Mouse (Mus musculus): ENCODE data around the gene Srp68. TPM values are rescaled to one million over a fixed set of nuclear protein-coding genes. Genes with fewer than 3 reads are reported as not detected.

Srp68 gene
- polyA plus RNA-seq, 1 experiment from 2014 or later: 53.0 TPM

DNA sequence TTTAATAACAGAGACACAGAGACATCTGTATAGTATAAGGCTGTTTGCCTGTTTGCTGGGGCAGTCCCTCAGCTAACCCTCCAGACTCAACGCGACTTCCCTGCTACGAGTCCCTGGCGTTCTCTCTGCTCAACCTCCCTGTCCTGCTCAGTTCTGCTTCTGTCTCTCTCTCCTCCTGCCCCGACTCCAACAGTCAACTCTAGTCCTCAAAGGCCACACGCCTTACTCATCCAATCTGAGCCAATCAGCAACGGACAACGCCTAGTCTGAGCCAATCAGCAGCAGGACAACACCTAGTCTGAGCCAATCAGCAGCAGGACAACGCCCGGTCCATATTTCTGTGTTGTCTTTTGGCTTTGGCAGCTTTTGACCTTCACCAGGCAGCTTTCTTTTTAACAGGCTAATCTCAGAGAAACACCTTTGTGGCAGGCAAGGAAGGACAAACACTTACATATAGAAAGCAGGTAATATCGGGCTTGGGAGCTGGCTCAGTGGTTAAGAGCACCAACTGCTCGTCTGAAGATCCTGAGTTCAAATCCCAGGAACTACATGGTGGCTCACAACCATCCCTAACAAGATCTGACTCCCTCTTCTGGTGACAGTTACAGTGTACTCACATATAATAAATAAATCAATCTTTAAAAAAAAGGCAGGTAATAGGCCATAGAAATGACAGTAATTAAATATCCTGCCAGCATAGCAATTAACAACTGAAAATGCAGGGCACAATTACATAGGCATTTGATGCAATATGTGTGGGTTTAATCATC lies 33.9 kb upstream of the Srp68 start:
- no peak for TF ChIP-seq CTCF (IDR thresholded peaks at IDR 0.05; ENCODE audit: low read depth)
- TF ChIP-seq EP300 (optimal IDR thresholded peaks at IDR 0.05): no peak
- ATAC-seq (ENCODE audit: low FRiP score, low TSS enrichment) (peak; percentile 59), DNase-seq (ENCODE audit: low spot score) (peak; percentile 49)
- Histone ChIP-seq H3K9me3 (ENCODE audit: control insufficient read depth, low read length) (no peaks in the 10 kb centered on the region), H3K4me3 (ENCODE audit: low read depth, low read length) (no peak overlapping the region), H3K27me3 (ENCODE audit: control insufficient read depth, insufficient read depth, low read length) (no peaks in the 10 kb centered on the region), H3K4me1 (replicated peaks; ENCODE audit: control insufficient read depth, insufficient read depth) (0 out of 2 replicates have a peak, but pooled peaks cover 3% of the 10 kb centered on the region), H3K9ac (ENCODE audit: low read length) (no peak overlapping the region), H3K4me2 (replicated peaks; ENCODE audit: low read depth) (no peak overlapping the region), H3K27ac (replicated peaks) (no peak overlapping the region), H3K36me3 (ENCODE audit: control insufficient read depth, insufficient read depth, low read length) (peaks cover 10% of the 10 kb centered on the region; the same call in 1 of the 2 replicates)
- 88% methylated on average over 12 of the region's 12 CpGs for WGBS

DNA sequence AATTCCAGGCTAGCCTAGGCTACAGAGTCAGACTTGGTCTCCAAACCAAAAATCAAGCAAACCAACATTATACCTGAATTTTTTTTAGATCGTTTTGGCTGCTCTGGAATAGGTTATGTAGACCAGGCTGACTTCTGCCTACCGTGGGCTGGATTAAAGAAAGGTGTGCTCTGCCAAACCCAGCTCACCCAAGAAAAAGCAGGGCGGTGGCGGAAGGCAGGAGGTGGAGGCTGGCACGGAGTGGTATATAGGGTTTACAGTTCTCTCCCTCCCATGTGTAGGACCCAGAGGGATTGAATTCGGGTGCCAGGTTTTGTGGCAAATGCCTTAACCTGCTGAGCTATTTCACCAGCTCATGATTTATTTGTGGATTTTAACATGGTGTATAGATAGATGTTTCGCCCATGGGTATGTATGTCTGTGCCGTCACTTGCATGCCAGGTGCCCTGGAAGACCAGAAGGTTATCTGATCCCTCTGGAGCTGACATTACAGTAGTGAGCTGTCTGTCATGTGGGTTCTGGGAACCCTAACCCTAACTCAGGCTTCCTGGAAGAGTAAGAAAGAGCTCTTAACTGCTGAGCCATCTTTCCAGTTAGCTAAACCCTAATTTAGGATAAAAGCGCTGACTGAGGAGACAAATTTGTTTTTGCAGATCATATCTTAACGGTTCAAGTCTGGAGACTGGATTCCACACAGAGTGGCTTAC lies 33.2 kb upstream of the Srp68 start, which contains the start of gene Exoc7:
Exoc7 (minus strand) TSS at position 215 of the 707 bp plus-strand sequence.
- whole genome bisulfite sequencing: 82% methylated on average over 10 of the region's 10 CpGs
- peak within 1 kb of the TSS; percentile 79 for H3K4me2 ChIP-seq (replicated peaks; ENCODE audit: low read depth)

DNA sequence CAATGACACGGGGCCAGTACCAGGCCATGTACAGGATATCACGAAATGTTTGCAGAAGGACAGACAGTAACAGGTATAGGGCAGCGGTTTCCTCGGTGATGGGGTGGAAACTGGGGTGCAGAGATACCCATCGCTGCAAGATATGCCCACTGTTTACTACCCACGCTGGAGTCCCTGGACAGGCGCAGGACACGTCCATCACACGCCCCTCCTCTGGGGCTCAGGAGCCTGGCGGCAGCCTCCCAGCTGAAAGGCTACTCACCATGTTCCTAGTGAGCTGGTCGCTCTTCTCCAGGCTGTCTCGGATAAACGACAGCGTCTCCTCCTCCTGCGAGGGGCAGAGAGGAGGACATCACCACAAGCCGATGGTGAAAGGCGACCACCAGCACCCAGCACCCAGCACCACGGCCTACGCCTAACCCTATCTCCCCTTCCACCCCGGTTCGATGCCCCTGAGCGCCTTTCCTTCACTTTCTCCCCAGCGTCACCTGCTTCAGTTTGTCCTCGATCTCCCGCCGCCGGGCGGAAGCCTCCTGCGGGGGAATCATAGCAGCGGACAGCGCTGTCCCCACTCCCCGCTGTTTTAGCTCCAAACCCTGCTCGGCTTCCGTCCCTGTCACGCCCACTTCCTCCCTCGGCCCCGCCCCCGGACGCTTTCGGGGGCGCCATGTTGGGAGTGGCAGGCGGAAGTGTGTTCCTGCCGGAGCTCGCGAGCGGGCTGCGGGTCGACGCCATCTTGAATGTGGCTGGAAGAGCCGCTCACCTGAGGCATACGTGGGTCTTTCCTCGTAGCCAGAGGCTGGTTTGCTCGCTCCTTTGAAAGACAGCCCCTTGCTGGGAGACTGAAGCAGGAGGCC lies 32.3 kb upstream of the Srp68 start:
- H3K9ac ChIP-seq (ENCODE audit: low read length): peak overlapping the region; percentile 77
- 0 out of 2 replicates have a peak, but pooled peaks cover 3% of the 10 kb centered on the region for H3K4me1 ChIP-seq (replicated peaks; ENCODE audit: control insufficient read depth, insufficient read depth)
- H3K4me3 ChIP-seq (ENCODE audit: low read depth, low read length): peak overlapping the region; percentile 70
- H3K27me3 ChIP-seq (ENCODE audit: control insufficient read depth, insufficient read depth, low read length): no peaks in the 10 kb centered on the region
- 1% methylated on average over 52 of the region's 53 CpGs for WGBS
- peak overlapping the region; percentile 79 for H3K4me2 ChIP-seq (replicated peaks; ENCODE audit: low read depth)
- ATAC-seq (ENCODE audit: low FRiP score, low TSS enrichment): peak; percentile 88
- no peaks in the 10 kb centered on the region for H3K9me3 ChIP-seq (ENCODE audit: control insufficient read depth, low read length)
- peak; percentile 8; the same call in 1 of the 2 replicates for TF ChIP-seq CTCF (IDR thresholded peaks at IDR 0.05; ENCODE audit: low read depth)
- no peak for TF ChIP-seq EP300 (optimal IDR thresholded peaks at IDR 0.05)
- DNase-seq (ENCODE audit: low spot score): peak; percentile 97
- H3K36me3 ChIP-seq (ENCODE audit: control insufficient read depth, insufficient read depth, low read length): peaks cover 14% of the 10 kb centered on the region
- H3K27ac ChIP-seq (replicated peaks): no peak overlapping the region

More for the DNA sequence above, 33.2 kb upstream of the Srp68 start, which contains the start of gene Exoc7:
- peak within 1 kb of the TSS; percentile 70 for H3K4me3 ChIP-seq (ENCODE audit: low read depth, low read length)
- H3K9me3 ChIP-seq (ENCODE audit: control insufficient read depth, low read length): no peaks in the 10 kb centered on the region
- no peak within 1 kb of the TSS for H3K27ac ChIP-seq (replicated peaks)
- peak; percentile 28 for ATAC-seq (ENCODE audit: low FRiP score, low TSS enrichment)
- no peak for DNase-seq (ENCODE audit: low spot score)
- H3K27me3 ChIP-seq (ENCODE audit: control insufficient read depth, insufficient read depth, low read length): no peaks in the 10 kb centered on the region
- 0 out of 2 replicates have a peak, but pooled peaks cover 3% of the 10 kb centered on the region for H3K4me1 ChIP-seq (replicated peaks; ENCODE audit: control insufficient read depth, insufficient read depth)
- peak within 1 kb of the TSS; percentile 77 for H3K9ac ChIP-seq (ENCODE audit: low read length)
- peaks cover 10% of the 10 kb centered on the region; the same call in 1 of the 2 replicates for H3K36me3 ChIP-seq (ENCODE audit: control insufficient read depth, insufficient read depth, low read length)
- TF ChIP-seq CTCF (IDR thresholded peaks at IDR 0.05; ENCODE audit: low read depth): no peak; the same call in 1 of the 2 replicates
- TF ChIP-seq EP300 (optimal IDR thresholded peaks at IDR 0.05): no peak

DNA sequence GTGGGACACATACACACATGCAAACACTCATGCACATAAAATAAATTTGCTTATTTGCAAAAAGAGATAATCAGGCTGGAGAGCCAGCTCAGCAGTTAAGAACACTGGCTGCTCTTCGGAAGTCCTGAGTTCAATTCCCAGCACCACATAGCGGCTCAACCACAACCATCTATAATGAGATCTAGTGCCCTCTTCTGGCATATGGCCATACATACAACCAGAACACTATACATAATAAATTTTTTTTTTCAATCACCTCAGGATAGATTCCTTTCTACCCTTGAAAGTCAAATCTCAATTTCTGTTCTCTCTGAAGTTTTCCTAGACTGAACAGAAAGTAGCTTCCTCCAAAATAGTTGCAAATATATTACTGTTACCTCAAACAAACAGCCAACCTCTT lies 31.4 kb upstream of the Srp68 start:
- Histone ChIP-seq H3K27ac (replicated peaks) (no peak overlapping the region), H3K4me2 (replicated peaks; ENCODE audit: low read depth) (peak overlapping the region; percentile 79; the same call in 1 of the 2 replicates), H3K9me3 (ENCODE audit: control insufficient read depth, low read length) (no peaks in the 10 kb centered on the region), H3K36me3 (ENCODE audit: control insufficient read depth, insufficient read depth, low read length) (peaks cover 14% of the 10 kb centered on the region), H3K27me3 (ENCODE audit: control insufficient read depth, insufficient read depth, low read length) (no peaks in the 10 kb centered on the region), H3K4me1 (replicated peaks; ENCODE audit: control insufficient read depth, insufficient read depth) (0 out of 2 replicates have a peak, but pooled peaks cover 3% of the 10 kb centered on the region), H3K4me3 (ENCODE audit: low read depth, low read length) (no peak overlapping the region), H3K9ac (ENCODE audit: low read length) (no peak overlapping the region)
- TF ChIP-seq EP300 (optimal IDR thresholded peaks at IDR 0.05): no peak
- TF ChIP-seq CTCF (IDR thresholded peaks at IDR 0.05; ENCODE audit: low read depth): peak; percentile 14; the same call in 1 of the 2 replicates
- WGBS: 100% methylated on average over 2 of the region's 2 CpGs
- DNase-seq (ENCODE audit: low spot score) (no peak), ATAC-seq (ENCODE audit: low FRiP score, low TSS enrichment) (no peak)

DNA sequence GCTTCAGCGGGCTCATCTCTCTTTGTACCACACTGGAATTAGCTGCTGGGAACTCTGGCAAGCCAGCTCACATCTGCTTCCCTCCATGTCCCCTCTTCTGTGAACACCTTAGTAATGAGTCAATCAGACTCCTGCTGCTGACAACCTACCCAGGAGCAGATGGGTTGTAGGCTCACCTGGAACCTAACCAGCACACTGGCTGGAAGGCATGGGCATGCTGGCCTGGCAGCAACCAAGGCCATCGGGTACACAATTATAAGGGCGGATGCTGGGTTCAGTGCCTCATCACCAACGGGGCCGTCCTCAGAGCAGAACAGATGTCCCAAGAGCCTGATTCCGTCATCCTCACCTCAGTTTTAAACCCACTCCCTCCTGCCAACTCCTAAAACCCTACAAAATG lies 24.6 kb upstream of the Srp68 start:
- no peak for DNase-seq (ENCODE audit: low spot score)
- H3K9ac ChIP-seq (ENCODE audit: low read length): no peak overlapping the region

More for the DNA sequence above, 24.6 kb upstream of the Srp68 start:
- no peak overlapping the region for H3K27ac ChIP-seq (replicated peaks)
- H3K4me2 ChIP-seq (replicated peaks; ENCODE audit: low read depth): no peak overlapping the region
- ATAC-seq (ENCODE audit: low FRiP score, low TSS enrichment): no peak
- H3K4me1 ChIP-seq (replicated peaks; ENCODE audit: control insufficient read depth, insufficient read depth): no peaks in the 10 kb centered on the region
- H3K4me3 ChIP-seq (ENCODE audit: low read depth, low read length): no peak overlapping the region
- H3K9me3 ChIP-seq (ENCODE audit: control insufficient read depth, low read length): no peaks in the 10 kb centered on the region
- H3K36me3 ChIP-seq (ENCODE audit: control insufficient read depth, insufficient read depth, low read length): peaks cover 24% of the 10 kb centered on the region
- H3K27me3 ChIP-seq (ENCODE audit: control insufficient read depth, insufficient read depth, low read length): no peaks in the 10 kb centered on the region
- 92% methylated on average over 6 of the region's 6 CpGs for WGBS
- no peak for TF ChIP-seq EP300 (optimal IDR thresholded peaks at IDR 0.05)
- TF ChIP-seq CTCF (IDR thresholded peaks at IDR 0.05; ENCODE audit: low read depth): no peak

Measured in stomach, postnatal 0 days (tissue).